Mouse (Mus musculus): ENCODE results near the gene Coq10a. TPM values are rescaled to one million over a fixed set of nuclear protein-coding genes. Genes with fewer than 3 reads are reported as not detected.

Coq10a gene
- 10 to 100 TPM; 48.6 to 49.2 TPM for total RNA-seq (2021)
- long read RNA-seq, experiment 1, transcript Coq10a-205 (5 exons, 1,307 nt), result minor isoform, 5 of 37 reads
- long read RNA-seq, experiment 1, transcript Coq10a-207 (5 exons, 1,434 nt), result major isoform, 22 of 37 reads
- long read RNA-seq, experiment 1, partial matches to known transcripts, result 2 of 37 reads
- long read RNA-seq, experiment 1, other reads (novel, unspliced or antisense), result 8 of 37 reads
- long read RNA-seq, experiment 2, transcript Coq10a-205 (5 exons, 1,307 nt), result minor isoform, 9 of 55 reads
- long read RNA-seq, experiment 2, transcript Coq10a-207 (5 exons, 1,434 nt), result major isoform, 29 of 55 reads
- long read RNA-seq, experiment 2, partial matches to known transcripts, result 7 of 55 reads
- long read RNA-seq, experiment 2, other reads (novel, unspliced or antisense), result 10 of 55 reads

GRCm38 (mm10) chr10:128368402-128369217 is at the start of gene Coq10a:
TSS of gene Coq10a (minus strand) at chr10:128368997.
- DNase-seq (ENCODE audit: low spot score in 2 of 2), result peak; percentile 91 to 95
- TF ChIP-seq CTCF (conservative IDR thresholded peaks at IDR 0.05), result no peak
- peak within 1 kb of the TSS; percentile 92 for H3K27ac ChIP-seq
- H3K4me3 ChIP-seq, result peak within 1 kb of the TSS; percentile 81

GRCm38 (mm10) chr10:128414848-128415247 is 46.1 kb upstream of the Coq10a start:
- H3K27ac ChIP-seq, result no peak overlapping the region
- no peak overlapping the region for H3K4me3 ChIP-seq
- no peak for DNase-seq (ENCODE audit: low spot score in 2 of 2)
- TF ChIP-seq CTCF (conservative IDR thresholded peaks at IDR 0.05), result no peak

DNA sequence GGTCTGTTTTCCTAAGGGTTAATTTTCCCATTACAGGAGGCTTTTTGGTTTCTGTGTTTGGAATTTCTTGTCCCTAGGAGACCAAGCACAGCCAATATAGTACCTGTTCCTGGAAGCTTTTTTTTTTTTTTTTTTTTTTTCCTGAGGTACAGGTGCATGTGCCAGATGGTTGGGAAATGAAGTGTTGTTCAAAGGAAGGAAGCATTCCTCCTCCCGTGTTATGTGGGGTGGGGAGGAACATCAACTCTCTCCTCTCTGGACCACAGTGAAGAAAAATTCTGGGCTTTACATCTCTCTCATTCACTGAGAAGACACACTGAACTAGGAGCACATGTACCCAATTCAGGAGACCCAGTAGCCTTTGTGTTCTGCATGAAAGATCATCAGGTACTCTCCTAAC is 44.3 kb upstream of the Coq10a start:
- no peak for TF ChIP-seq CTCF (conservative IDR thresholded peaks at IDR 0.05)
- H3K27ac ChIP-seq, result peak overlapping the region; percentile 96; the same call in 1 of the 2 replicates
- no peak for DNase-seq (ENCODE audit: low spot score in 2 of 2)
- H3K4me3 ChIP-seq, result peak overlapping the region; percentile 93; the same call in 1 of the 2 replicates

GRCm38 (mm10) chr10:128412558-128412957 is 43.8 kb upstream of the Coq10a start:
- no peak for DNase-seq (ENCODE audit: low spot score in 2 of 2)
- no peak for TF ChIP-seq CTCF (conservative IDR thresholded peaks at IDR 0.05)
- Histone ChIP-seq H3K27ac (peak overlapping the region; percentile 96), H3K4me3 (peak overlapping the region; percentile 93)

DNA sequence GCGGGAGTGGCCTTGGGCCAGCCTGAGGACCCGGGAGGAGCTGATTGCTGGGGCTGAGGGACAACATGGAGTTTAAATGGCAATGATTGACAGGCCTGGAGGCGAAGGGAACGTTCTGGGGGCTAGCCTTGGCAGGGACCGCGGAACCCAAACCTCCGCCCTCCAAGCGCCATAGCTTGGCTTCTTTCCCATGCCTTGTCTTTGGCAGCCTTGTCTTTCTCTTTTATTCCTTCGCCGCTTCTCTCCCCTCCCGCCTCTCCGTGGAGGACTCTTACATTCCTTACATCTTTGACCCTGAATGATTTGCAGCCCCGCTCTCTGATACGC is 43.2 kb upstream of the Coq10a start:
- TF ChIP-seq CTCF (conservative IDR thresholded peaks at IDR 0.05), result no peak
- H3K4me3 ChIP-seq, result peak overlapping the region; percentile 93
- no peak for DNase-seq (ENCODE audit: low spot score in 2 of 2)
- peak overlapping the region; percentile 96 for H3K27ac ChIP-seq

DNA sequence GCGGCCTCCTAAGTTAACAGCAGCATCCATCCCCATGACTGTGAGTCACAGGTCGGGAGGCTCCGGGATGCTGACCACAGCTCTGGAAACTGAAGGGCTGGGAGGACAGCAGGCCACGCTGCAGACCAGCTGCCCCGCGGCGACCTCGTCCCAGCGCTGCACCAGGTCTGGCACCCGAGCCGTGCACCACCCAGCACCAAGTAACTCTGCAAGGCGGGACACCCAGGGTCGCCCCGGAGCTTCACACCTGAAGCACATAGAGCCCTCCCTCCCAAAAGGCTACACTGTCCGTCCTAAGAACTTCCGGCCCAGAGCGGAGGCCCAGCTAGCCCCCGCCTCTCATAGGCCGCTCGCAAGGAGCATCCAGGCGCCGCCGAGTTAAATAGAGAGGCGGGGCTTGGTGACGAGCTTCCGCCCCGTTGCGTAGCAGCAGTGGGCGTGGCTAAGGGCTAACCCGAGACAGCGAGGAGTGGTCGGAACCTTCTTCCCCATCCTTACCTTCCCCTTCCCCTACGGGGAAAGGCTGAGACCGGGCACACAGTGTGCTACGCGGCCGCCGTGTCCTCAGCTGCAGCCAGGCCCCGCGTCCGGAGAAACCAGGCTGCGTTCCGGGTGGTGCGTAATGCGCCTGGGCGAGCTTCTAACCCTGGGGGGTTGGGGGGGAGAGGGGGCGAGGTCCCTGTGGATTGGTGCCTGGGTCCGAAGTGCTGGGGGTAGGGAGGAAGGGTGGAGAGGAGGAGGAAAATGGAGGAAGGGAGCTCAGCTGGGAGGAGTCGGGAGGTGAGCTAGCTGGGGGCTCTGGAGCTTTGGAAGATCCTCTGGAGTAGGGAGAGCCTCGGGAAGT is 42.6 kb upstream of the Coq10a start, which contains the start of the genes Nabp2 and Rnf41:
Gene Nabp2, minus strand, starts transcription at position 282 of the 844 bp plus-strand sequence.
Gene Rnf41, plus strand, starts transcription at position 447 of the 844 bp plus-strand sequence.
- 0 out of 2 replicates have a peak, but pooled peaks have one; percentile 2 for TF ChIP-seq CTCF (conservative IDR thresholded peaks at IDR 0.05)
- DNase-seq (ENCODE audit: low spot score in 2 of 2), result peak; percentile 95 to 96
- H3K4me3 ChIP-seq, result peak within 1 kb of the TSS; percentile 93
- H3K27ac ChIP-seq, result peak within 1 kb of the TSS; percentile 96

- H3K4me3 ChIP-seq, result peak overlapping the region; percentile 93
- TF ChIP-seq CTCF (conservative IDR thresholded peaks at IDR 0.05), result no peak
These were observed 41.7 kb upstream of the Coq10a start for GRCm38 (mm10) chr10:128410560-128410845.

DNA sequence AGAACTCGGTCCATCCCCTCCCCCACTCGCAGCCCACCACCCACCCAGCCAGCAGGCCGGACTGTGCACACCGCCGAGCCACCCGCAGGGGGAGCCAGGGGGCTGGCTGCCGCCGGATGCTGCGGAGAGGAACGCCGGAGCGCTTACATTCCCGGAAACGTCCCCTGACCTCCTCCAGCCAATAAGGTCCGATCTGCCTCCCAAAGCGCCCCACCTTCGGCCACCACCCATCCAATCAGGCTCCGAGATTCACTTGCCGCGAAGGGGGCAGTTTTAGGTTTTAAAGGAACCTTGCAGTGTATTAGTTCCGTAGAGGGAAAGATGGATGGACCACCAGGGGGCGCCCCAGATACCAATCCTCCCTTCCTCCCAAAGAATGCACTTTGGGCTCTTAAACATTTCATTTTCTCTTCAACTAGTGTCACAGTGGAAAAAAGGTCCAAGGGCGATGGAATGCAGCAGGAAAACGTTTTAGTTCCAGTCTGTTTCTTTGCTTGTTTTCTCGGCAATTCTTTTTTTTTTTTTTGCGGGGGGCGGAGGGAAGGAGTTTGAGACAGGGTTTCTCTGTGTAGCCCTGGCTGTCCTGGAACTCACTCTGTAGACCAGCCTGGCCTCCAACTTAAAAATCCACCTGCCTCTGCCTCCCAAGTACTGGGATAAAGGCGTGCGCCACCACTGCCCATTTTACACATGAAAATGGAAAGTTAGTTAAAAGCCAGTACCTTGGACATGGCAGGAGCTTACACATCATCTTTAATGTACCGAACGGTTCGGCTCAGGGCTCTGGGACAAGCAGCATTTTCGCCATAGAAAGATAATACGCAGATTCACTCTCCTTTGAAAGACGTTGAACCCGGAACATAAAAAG is 41.1 kb upstream of the Coq10a start:
- peak; percentile 87 for TF ChIP-seq CTCF (conservative IDR thresholded peaks at IDR 0.05)
- Histone ChIP-seq H3K27ac (peak overlapping the region; percentile 96), H3K4me3 (peak overlapping the region; percentile 97)
- peak; percentile 98 to 99 for DNase-seq (ENCODE audit: low spot score in 2 of 2)

More at GRCm38 (mm10) chr10:128410560-128410845, 41.7 kb upstream of the Coq10a start:
- DNase-seq (ENCODE audit: low spot score in 2 of 2), result no peak
- peak overlapping the region; percentile 96 for H3K27ac ChIP-seq

DNA sequence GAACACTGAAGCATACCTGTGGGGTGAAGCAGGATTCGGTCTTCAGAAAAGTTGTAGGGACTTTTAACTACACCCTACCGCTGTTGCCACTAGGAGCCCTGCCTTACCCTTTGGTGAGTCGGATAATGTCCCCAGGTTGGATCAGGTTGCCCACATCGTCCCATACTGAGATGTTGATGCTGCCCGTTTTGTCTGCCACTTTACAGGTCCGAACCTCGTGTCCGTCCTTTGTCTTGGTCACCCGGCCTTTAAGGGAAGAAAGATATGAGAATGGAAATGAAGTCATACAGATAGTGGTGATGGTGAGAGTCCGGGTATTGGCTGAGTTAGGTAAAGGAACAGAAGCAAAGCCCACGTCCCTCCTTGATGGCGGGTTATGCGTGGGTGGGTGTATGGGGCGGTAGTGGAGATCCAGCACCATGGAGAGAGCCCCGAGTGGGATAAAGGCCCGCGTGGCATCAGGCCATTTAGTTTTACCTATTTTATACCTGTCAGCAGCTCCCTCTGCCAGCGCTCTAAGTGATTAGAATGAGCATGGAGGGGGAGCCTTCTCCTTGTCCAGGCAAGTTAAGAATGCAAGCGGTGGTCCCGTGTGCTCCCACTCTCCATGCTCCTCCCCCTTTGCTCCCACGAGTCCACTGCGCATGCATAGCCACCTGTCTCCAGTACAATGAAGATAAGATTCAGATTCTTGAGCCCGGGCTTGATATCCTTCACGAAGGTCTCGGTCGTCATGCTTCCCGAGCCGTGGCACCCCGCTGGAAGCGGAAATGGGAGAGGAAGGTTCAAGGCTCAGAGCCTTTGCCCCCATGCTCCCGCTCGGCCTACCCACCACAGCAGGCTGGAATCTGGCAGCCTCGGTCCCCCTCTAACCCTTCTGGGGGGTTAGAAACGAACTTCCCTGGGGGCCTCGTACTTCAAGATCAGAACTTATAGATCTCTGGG is 40.1 kb upstream of the Coq10a start:
- Histone ChIP-seq H3K4me3 (peak overlapping the region; percentile 97), H3K27ac (peak overlapping the region; percentile 96)
- 0 out of 2 replicates have a peak, but pooled peaks have one; percentile 3 for TF ChIP-seq CTCF (conservative IDR thresholded peaks at IDR 0.05)
- peak; percentile 32 to 57 for DNase-seq (ENCODE audit: low spot score in 2 of 2)

GRCm38 (mm10) chr10:128403931-128404330 is 35.1 kb upstream of the Coq10a start:
- Histone ChIP-seq H3K27ac (no peak overlapping the region), H3K4me3 (no peak overlapping the region)
- TF ChIP-seq CTCF (conservative IDR thresholded peaks at IDR 0.05), result no peak
- DNase-seq (ENCODE audit: low spot score in 2 of 2), result no peak

GRCm38 (mm10) chr10:128401638-128402037 is 32.8 kb upstream of the Coq10a start:
- TF ChIP-seq CTCF (conservative IDR thresholded peaks at IDR 0.05), result no peak
- no peak overlapping the region for H3K4me3 ChIP-seq
- DNase-seq (ENCODE audit: low spot score in 2 of 2), result no peak
- H3K27ac ChIP-seq, result no peak overlapping the region
